2 mouse cellular contexts compared by ENCODE assay signal in genomic region chr10:95468894-95469293, GRCm38 (mm10).
TF ChIP-seq lines count a peak whose summit lies in the region.

No protein-coding gene starts in this region.

TF ChIP-seq in MEL, 35 proteins besides CTCF, POLR2A, EP300 and RAD21 (continued from another document):
- TF ChIP-seq MYC (IDR thresholded peaks at IDR 0.05; ENCODE audit: low read depth, low read length) = no peak

TF ChIP-seq in myocyte, 11 proteins besides CTCF, POLR2A, EP300 and RAD21 (continued from another document):
- no peak for TF ChIP-seq POLR2AphosphoS2 (IDR thresholded peaks at IDR 0.05; ENCODE audit: insufficient read length, low read depth)
TF ChIP-seq in myocyte: peak in this region for 2.
